In genomic region chr13:97244712-97245105, GRCm38 (mm10) we compare ENCODE assay signal across 12 mouse cellular contexts. TPM values are rescaled to one million over a fixed set of nuclear protein-coding genes. Genes with fewer than 3 reads are reported as not detected.
DNase-seq lines count a peak whose midpoint lies in the region; ATAC-seq lines count a peak whose summit lies in the region.
"Had no signal": no experiment of that assay in that cellular context is flagged by ENCODE, and none has a peak within 500 bp of the region (broad histone marks: within the 10 kb centered on the region; RNA-seq: fewer than 3 reads in every experiment).

No protein-coding gene starts in this region.

- peaks cover 41% of the 10 kb centered on the region for H3K36me3 ChIP-seq in heart, embryonic 14.5 days (ENCODE audit: control insufficient read depth, insufficient read depth, low read length)
- H3K36me3 ChIP-seq in forebrain, embryonic 14.5 days (ENCODE audit: control insufficient read depth, insufficient read depth, low read length), result peaks cover 49% of the 10 kb centered on the region
- peaks cover 29% of the 10 kb centered on the region for H3K36me3 ChIP-seq in midbrain, embryonic 11.5 days (ENCODE audit: control insufficient read depth, insufficient read depth, low read length)

- H3K27ac ChIP-seq in heart, embryonic 14.5 days (replicated peaks in 1 of 2; ENCODE audit: control insufficient read depth in 1 of 2, insufficient read depth in 1 of 2, low read depth in 2 of 2, low read length in 2 of 2), result no peak overlapping the region
- peak overlapping the region; percentile 100; the same call in 1 of the 2 replicates for H3K27ac ChIP-seq in forebrain, embryonic 14.5 days (ENCODE audit: low read depth, low read length)
- no peak overlapping the region for H3K27ac ChIP-seq in midbrain, embryonic 11.5 days (ENCODE audit: low read depth, low read length)

- H3K4me3 ChIP-seq in heart, embryonic 14.5 days (ENCODE audit: control insufficient read depth in 1 of 2, insufficient read depth in 1 of 2, low read depth in 1 of 2, low read length in 2 of 2), result 0 out of 4 replicates have a peak overlapping the region, but pooled peaks of 1 of the 2 experiments have one; percentile 91
- peak overlapping the region; percentile 94 for H3K4me3 ChIP-seq in forebrain, embryonic 14.5 days (ENCODE audit: low read depth, low read length)
- peak overlapping the region; percentile 81 for H3K4me3 ChIP-seq in midbrain, embryonic 11.5 days (ENCODE audit: low read depth, low read length)

- H3K27me3 ChIP-seq in heart, embryonic 14.5 days (ENCODE audit: control insufficient read depth, insufficient read depth, low read length), result no peaks in the 10 kb centered on the region
- no peaks in the 10 kb centered on the region for H3K27me3 ChIP-seq in forebrain, embryonic 14.5 days (replicated peaks; ENCODE audit: control insufficient read depth, insufficient read depth, low read length)
- H3K27me3 ChIP-seq in midbrain, embryonic 11.5 days (ENCODE audit: control insufficient read depth, insufficient read depth, low read length), result peaks cover 2% of the 10 kb centered on the region; the same call in 1 of the 2 replicates

- peaks cover 20 to 50% of the 10 kb centered on the region in 2 experiments for H3K4me1 ChIP-seq in heart, embryonic 14.5 days (ENCODE audit: control insufficient read depth in 2 of 2, insufficient read depth in 2 of 2, low read length in 2 of 2)
- peaks cover 57% of the 10 kb centered on the region for H3K4me1 ChIP-seq in forebrain, embryonic 14.5 days (ENCODE audit: control insufficient read depth, insufficient read depth, low read length)
- H3K4me1 ChIP-seq in midbrain, embryonic 11.5 days (ENCODE audit: control insufficient read depth, insufficient read depth, low read length), result peaks cover 65% of the 10 kb centered on the region

- peak overlapping the region; percentile 99 for H3K4me2 ChIP-seq in heart, embryonic 14.5 days (ENCODE audit: low read length)
- peak overlapping the region; percentile 96 for H3K4me2 ChIP-seq in forebrain, embryonic 14.5 days (ENCODE audit: low read length)
- H3K4me2 ChIP-seq in midbrain, embryonic 11.5 days, result peak overlapping the region; percentile 91

- no peak for DNase-seq in heart, postnatal 4 days
- DNase-seq in R1 (ENCODE audit: low read depth, low spot score), result peak; percentile 55
- no peak for DNase-seq in forebrain, embryonic 14.5 days (ENCODE audit: low spot score)
- no peak for DNase-seq in midbrain, embryonic 11.5 days (ENCODE audit: low spot score, missing footprints)
- no peak for DNase-seq in spleen, adult 12 weeks (ENCODE audit: low spot score)
- DNase-seq in right cerebral cortex, postnatal 14 days, result no peak
- no peak for DNase-seq in embryo, embryonic 10 days (ENCODE audit: low spot score)
- DNase-seq: cerebellum, adult 8-10 months; gastrocnemius, postnatal 10 days; layer of hippocampus, postnatal 36 days; spleen, adult 18-20 months had no signal

- WGBS in heart, embryonic 14.5 days, result 59% methylated on average over 11 of the region's 11 CpGs
- 33% methylated on average over 11 of the region's 11 CpGs for WGBS in forebrain, embryonic 14.5 days
- WGBS in midbrain, embryonic 11.5 days, result 56% methylated on average over 11 of the region's 11 CpGs

- peak overlapping the region; percentile 96; the same call in 1 of the 2 replicates for H3K9ac ChIP-seq in heart, embryonic 14.5 days (ENCODE audit: low read length)
- peak overlapping the region; percentile 98 for H3K9ac ChIP-seq in forebrain, embryonic 14.5 days (ENCODE audit: low read length)
- H3K9ac ChIP-seq in midbrain, embryonic 11.5 days (ENCODE audit: low read length), result peak overlapping the region; percentile 85; the same call in 1 of the 2 replicates

- no peaks in the 10 kb centered on the region for H3K9me3 ChIP-seq in heart, embryonic 14.5 days (ENCODE audit: control insufficient read depth, low read length)
- H3K9me3 ChIP-seq in forebrain, embryonic 14.5 days (replicated peaks; ENCODE audit: control insufficient read depth, low read length), result no peaks in the 10 kb centered on the region
- no peaks in the 10 kb centered on the region for H3K9me3 ChIP-seq in midbrain, embryonic 11.5 days (ENCODE audit: control insufficient read depth, low read length)

- ATAC-seq in heart, embryonic 14.5 days (ENCODE audit: insufficient number of reproducible peaks, insufficient read depth, low FRiP score, low read depth), result no peak
- no peak for ATAC-seq in forebrain, embryonic 14.5 days
- no peak for ATAC-seq in midbrain, embryonic 11.5 days (ENCODE audit: low FRiP score)

RNA-seq across cellular contexts. Expression of gene Enc1, which starts 3.8 kb away (rescaled TPM):
- 3.5 and 5.1 TPM in 2 replicates for polyA plus RNA-seq in heart, embryonic 14.5 days (2014; fragmentation: Nextera tagmentation; extraction: Ambion mirVana)
- total RNA-seq in heart, postnatal 4 days (2021), result 10 to 100 TPM; 14.1 to 15.3 TPM
- 89.5 and 96.5 TPM in 2 replicates for polyA plus RNA-seq in forebrain, embryonic 14.5 days (2014; fragmentation: Nextera tagmentation; extraction: Ambion mirVana)
- polyA plus RNA-seq in midbrain, embryonic 11.5 days (2014; fragmentation: Nextera tagmentation; extraction: Ambion mirVana), result 18.4 and 19.8 TPM in 2 replicates

RNA-seq across cellular contexts. Expression of gene Hexb, which starts 46.6 kb away (rescaled TPM):
- 38.3 and 39.1 TPM in 2 replicates for polyA plus RNA-seq in heart, embryonic 14.5 days (2014; fragmentation: Nextera tagmentation; extraction: Ambion mirVana)
- 10 to 100 TPM; 20.8 to 23.5 TPM for total RNA-seq in heart, postnatal 4 days (2021)
- 38.0 and 41.9 TPM in 2 replicates for polyA plus RNA-seq in forebrain, embryonic 14.5 days (2014; fragmentation: Nextera tagmentation; extraction: Ambion mirVana)
- polyA plus RNA-seq in midbrain, embryonic 11.5 days (2014; fragmentation: Nextera tagmentation; extraction: Ambion mirVana), result 25.8 and 26.1 TPM in 2 replicates
